Mouse (Mus musculus): Measurements from ENCODE around the gene Pcnx2.

Pcnx2 gene

DNA sequence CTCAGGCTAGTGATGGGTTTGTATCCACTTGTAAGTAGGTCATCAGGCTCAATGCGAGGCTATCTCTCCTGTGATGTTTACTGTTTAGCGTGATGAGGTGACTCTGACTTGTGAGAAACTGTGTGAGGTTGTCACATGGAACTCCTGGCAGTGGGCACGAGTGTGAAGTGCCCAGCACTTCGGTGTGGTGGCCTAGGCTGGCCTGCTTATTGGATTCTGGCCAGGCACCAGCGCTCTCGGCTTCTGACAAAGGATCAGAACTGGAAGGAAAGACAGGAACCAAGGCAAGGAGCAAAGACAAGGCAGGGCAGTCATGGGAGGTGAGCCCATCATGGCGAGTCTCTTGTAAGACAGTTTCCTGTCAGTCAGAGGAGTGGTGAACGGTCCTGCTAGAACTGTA is 142.2 kb downstream of the Pcnx2 start:
- no peak for DNase-seq

- DNase-seq: no peak
These were observed 147.3 kb downstream of the Pcnx2 start for GRCm38 (mm10) chr8:125750846-125751245.

GRCm38 (mm10) chr8:125747390-125747789 is 150.7 kb downstream of the Pcnx2 start:
- no peak for DNase-seq

- no peak for DNase-seq
These were observed 153.1 kb downstream of the Pcnx2 start for GRCm38 (mm10) chr8:125744914-125745576.

DNA sequence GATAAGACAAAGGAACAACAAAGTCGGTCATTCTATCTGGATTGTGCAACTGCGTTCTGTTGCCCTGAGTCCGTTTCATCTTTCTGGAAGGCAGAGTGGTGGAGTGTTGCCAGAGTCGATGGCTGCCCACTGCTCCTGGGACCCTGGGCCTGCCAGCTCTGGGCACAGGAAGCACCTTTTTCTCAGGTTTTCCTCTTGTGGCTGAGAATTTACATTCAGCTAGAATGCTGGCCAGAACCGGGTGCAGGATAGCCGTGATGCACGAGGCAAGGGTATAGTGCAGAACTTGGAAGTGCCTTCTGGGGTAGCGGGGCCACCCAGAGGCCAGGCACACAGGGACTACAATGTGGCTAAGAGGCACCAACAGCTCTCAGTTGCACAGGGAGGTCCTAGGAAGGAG is 155.7 kb downstream of the Pcnx2 start:
- no peak for DNase-seq

DNA sequence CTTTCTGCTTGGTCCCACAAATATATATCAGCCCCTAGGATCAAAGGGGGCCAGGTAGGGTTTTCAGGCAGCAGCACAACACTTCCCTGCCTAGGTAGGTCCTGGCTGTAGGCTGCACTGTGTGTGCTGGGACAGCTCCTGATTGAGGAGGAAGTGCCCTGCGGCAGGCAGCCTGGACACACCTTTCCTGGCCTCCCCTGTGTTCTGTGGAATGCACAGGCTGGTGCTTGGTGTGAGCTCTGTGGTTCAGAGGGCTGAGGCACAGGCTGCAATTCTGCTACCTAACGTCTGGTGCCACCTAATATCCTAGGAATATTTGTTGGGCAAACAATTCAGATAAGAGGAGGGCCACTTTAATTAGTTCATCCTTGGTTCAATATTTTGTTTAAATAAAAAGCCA is 156.3 kb downstream of the Pcnx2 start:
- no peak for DNase-seq

DNA sequence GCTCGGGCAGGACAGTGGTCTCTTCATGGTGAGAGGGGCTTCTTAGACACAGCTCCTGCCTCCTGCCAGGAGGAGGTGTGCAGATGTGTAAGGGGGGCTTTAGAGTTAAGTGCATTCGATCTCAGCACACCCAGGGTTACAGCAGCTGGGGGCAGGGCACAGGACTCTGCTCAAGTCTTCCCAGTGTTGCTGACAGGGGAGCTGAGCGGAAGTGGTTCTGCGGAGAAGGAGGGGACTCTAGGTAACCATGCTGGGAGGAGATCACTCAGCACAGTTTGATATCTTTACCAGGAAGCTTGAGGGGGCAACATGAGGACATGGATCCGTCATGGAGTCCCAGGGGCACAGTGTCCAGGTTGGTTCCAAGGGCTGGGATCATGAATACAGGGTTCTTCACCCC is 156.7 kb downstream of the Pcnx2 start:
- DNase-seq: peak; percentile 35 to 49

GRCm38 (mm10) chr8:125740655-125741054 is 157.5 kb downstream of the Pcnx2 start:
- DNase-seq: no peak

DNA sequence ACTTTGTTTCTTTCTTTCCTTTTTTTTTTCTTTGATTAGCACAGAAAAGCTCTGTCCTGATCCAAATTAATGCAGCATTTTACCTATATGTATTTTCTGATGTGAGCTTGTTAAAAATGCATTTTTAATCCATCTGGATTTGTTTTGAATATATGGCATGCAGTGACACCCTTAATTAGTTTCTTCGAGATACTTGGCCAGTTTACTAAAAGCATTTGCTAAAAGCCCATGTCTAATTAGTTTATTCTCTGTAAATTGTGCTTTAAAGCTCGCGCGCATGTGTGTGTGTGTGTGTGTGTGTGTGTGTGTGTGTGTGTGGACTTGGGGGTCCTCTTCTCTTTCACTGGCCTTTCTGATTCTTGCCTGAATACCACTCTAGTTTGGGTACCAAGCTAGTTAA is 159.2 kb downstream of the Pcnx2 start:
- no peak for DNase-seq

GRCm38 (mm10) chr8:125733964-125734956 is 163.9 kb downstream of the Pcnx2 start:
- peak; percentile 72 for DNase-seq

DNA sequence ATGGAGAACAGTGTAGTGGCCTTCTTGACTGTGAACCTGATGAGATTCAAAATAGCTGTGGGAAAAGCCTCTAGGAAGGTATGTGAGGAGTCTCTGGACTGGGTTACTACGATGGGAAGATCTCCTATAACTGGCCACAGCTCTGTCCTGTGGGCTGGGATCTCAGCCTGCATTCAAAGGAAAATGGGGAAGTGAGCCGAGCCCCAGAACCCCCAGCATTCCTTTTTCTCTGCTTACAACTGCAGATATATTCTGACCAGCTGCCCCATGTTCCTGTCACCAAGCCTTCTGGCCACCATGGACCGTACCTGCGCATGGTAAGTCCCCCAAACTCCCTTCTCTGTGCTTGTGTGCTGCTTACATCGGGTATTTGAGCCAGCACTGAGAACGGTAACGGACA is 168.4 kb downstream of the Pcnx2 start, which contains the start of gene Ntpcr:
Gene Ntpcr, plus strand, starts transcription at position 218 of the 400 bp plus-strand sequence.
- DNase-seq: no peak

- no peak for DNase-seq
These were observed 170.3 kb downstream of the Pcnx2 start for GRCm38 (mm10) chr8:125727797-125728196.

- DNase-seq: no peak
These were observed 171.1 kb downstream of the Pcnx2 start for GRCm38 (mm10) chr8:125726986-125727385.

DNA sequence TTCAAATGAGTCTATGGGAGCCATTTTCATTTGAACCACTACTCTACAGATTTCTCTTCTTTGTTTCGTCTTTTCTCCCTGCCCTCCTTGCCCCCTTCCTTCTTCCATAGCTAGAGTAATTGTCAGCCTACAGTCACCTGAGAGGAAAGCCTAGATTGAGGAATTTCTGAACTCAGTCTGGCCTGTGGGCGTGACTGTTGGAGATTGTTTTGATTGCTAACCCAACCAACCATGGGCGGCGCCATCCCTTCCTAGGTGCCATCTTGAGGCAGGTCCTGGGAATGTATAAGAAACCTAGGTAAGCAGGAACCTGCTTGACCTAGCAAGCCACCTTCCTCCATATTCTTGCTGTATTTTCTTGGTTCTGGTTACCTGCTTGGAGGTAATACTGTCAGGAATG is 172.0 kb downstream of the Pcnx2 start:
- no peak for DNase-seq

- DNase-seq: peak; percentile 26 to 48
These were observed 172.9 kb downstream of the Pcnx2 start for GRCm38 (mm10) chr8:125725037-125725820.

GRCm38 (mm10) chr8:125723437-125723836 is 174.7 kb downstream of the Pcnx2 start:
- DNase-seq: no peak

GRCm38 (mm10) chr8:125722675-125723074 is 175.4 kb downstream of the Pcnx2 start:
- no peak for DNase-seq

DNA sequence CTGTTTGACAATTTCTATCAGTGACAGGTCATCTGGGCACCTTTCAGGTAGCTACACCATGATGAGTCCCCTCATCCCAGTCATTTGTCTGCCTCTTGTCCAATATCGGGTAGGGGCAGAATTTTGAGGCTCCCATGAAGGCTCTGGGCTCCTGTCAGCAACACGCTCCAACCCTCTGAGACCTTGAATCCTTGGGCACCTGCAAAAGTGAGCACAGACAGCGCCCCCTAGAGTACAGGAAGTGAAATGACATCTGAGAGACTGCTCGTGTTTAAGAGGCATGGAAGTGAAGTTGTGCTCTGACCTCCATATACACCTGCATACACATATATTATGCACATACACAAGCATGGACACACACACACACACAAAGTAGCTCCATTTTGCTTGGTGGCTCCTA is 179.2 kb downstream of the Pcnx2 start:
- DNase-seq: no peak

DNA sequence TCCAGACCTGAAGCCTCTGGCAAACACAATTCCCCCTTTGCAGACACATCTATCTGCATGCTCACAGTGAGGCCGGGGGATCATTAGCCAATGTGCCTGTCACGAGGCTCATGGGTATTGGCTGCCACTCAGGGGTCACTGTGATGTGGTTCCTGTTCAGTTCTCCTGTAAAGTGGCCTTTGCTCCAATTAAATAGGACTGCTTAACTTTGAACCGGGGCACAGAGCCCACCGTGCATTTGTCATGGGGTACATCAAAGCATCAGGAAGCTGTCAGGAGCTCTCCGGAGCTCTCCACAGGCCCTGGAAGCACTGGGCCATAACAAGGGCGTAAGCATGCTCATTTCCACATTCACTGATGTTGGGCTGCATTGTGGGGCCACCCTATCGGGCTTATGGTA is 181.5 kb downstream of the Pcnx2 start:
- no peak for DNase-seq

- no peak for DNase-seq
These were observed 181.9 kb downstream of the Pcnx2 start for GRCm38 (mm10) chr8:125716211-125716610.

DNA sequence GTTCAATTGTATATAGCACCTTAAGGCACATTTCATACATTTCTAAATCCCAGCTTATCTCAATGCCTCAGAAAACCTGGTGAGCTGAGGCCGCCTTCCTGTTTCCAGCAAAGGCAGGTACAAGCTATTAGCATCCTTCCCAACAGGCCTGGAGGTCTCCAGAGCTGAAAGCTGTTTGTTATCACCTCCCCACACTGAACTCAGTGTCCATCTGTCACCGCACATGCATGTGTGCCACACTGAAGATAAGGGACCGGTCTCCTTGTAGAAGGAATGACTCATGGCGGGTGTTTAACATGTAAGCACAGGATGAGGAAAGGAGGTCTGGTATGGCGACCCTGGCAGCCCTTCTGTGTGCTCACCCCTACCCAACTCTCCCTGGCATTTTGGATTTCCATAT is 186.6 kb downstream of the Pcnx2 start:
- no peak for DNase-seq

- no peak for DNase-seq
These were observed 188.9 kb downstream of the Pcnx2 start for GRCm38 (mm10) chr8:125709171-125709570.

- no peak for DNase-seq
These were observed 192.3 kb downstream of the Pcnx2 start for GRCm38 (mm10) chr8:125705816-125706215.
